Mouse (Mus musculus) frontal cortex, postnatal 14 days (tissue): Measurements from ENCODE around the gene Vars.

Experiments
- DNase-seq, 2 experiments: peaks; one replicate each; pipeline ENCODE4 v3.0.0; 2022; ENCODE audit warnings: low spot score in 2 of 2

Vars gene

GRCm38 (mm10) chr17:35048149-35048931, 47.6 kb downstream of the Vars start:
- DNase-seq, result no peak

GRCm38 (mm10) chr17:35048932-35049440, 48.2 kb downstream of the Vars start:
- no peak for DNase-seq

GRCm38 (mm10) chr17:35049561-35050016, 48.8 kb downstream of the Vars start, which contains the start of gene Clic1:
Gene Clic1 (plus strand): TSS chr17:35049966.
- DNase-seq, result no peak

GRCm38 (mm10) chr17:35050126-35050750, 49.5 kb downstream of the Vars start:
- DNase-seq, result no peak

- no peak for DNase-seq
Observed at GRCm38 (mm10) chr17:35051156-35052086, 50.6 kb downstream of the Vars start.

- DNase-seq, result no peak
Observed at GRCm38 (mm10) chr17:35052271-35052798, 51.5 kb downstream of the Vars start.

- no peak for DNase-seq
Observed at GRCm38 (mm10) chr17:35055691-35056495, 55.1 kb downstream of the Vars start.

- DNase-seq, result no peak
Observed at GRCm38 (mm10) chr17:35057090-35057489, 56.3 kb downstream of the Vars start.

GRCm38 (mm10) chr17:35058316-35058715, 57.5 kb downstream of the Vars start:
- no peak for DNase-seq

- peak; percentile 72 to 73 for DNase-seq
Observed at GRCm38 (mm10) chr17:35058911-35059892, 58.4 kb downstream of the Vars start, which contains the start of gene Ddah2. Gene Ddah2 (plus strand): TSS chr17:35059035.

- no peak for DNase-seq
Observed at GRCm38 (mm10) chr17:35060071-35060470, 59.3 kb downstream of the Vars start.

- DNase-seq, result no peak
Observed at GRCm38 (mm10) chr17:35060737-35061297, 60.0 kb downstream of the Vars start.

- DNase-seq, result no peak
Observed at GRCm38 (mm10) chr17:35061299-35061698, 60.5 kb downstream of the Vars start.

- no peak for DNase-seq
Observed at GRCm38 (mm10) chr17:35063466-35063865, 62.7 kb downstream of the Vars start.

GRCm38 (mm10) chr17:35064378-35064877, 63.6 kb downstream of the Vars start:
- no peak for DNase-seq

- no peak for DNase-seq
Observed at GRCm38 (mm10) chr17:35064951-35065947, 64.5 kb downstream of the Vars start, which contains the start of gene Ly6g6c. Gene Ly6g6c (plus strand): TSS chr17:35065388.
